Mouse (Mus musculus): ENCODE data around the gene AW011738. TPM values are rescaled to one million over a fixed set of nuclear protein-coding genes. Genes with fewer than 3 reads are reported as not detected.

AW011738 gene
- polyA plus RNA-seq, 1 experiment from 2014 or later: 4.4 TPM

DNA sequence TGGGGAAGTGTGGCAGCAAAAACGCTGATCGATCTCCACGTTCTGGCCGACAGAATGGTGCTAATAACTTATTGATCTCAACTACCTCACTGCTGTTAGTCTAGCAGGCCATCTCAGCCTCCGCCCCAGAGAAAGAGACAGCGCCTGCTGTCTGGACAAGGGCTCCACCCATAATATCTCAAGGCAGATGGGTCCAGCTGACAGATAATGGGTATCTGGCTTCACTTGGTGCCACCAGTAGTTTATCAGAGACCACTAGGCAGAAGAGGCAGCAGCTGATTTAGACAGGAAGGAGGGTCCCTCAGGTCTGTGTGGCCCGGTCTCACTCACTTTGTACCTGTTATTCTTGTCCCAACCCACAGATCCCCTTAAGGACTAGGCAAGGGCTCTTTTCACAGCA is 49.9 kb downstream of the AW011738 start:
- H3K36me3 ChIP-seq: peaks cover 15% of the 10 kb centered on the region
- no peak overlapping the region for H3K4me3 ChIP-seq
- peaks cover 39% of the 10 kb centered on the region for H3K27me3 ChIP-seq
- peaks cover 13% of the 10 kb centered on the region for H3K4me1 ChIP-seq
- no peak overlapping the region for H3K27ac ChIP-seq
- H3K9ac ChIP-seq: no peak overlapping the region
- no peaks in the 10 kb centered on the region for H3K9me3 ChIP-seq
- 39% methylated on average over 7 of the region's 7 CpGs for WGBS
- no peak overlapping the region for H3K4me2 ChIP-seq
- ATAC-seq (ENCODE audit: insufficient number of reproducible peaks, low FRiP score, low TSS enrichment, low read depth): no peak

DNA sequence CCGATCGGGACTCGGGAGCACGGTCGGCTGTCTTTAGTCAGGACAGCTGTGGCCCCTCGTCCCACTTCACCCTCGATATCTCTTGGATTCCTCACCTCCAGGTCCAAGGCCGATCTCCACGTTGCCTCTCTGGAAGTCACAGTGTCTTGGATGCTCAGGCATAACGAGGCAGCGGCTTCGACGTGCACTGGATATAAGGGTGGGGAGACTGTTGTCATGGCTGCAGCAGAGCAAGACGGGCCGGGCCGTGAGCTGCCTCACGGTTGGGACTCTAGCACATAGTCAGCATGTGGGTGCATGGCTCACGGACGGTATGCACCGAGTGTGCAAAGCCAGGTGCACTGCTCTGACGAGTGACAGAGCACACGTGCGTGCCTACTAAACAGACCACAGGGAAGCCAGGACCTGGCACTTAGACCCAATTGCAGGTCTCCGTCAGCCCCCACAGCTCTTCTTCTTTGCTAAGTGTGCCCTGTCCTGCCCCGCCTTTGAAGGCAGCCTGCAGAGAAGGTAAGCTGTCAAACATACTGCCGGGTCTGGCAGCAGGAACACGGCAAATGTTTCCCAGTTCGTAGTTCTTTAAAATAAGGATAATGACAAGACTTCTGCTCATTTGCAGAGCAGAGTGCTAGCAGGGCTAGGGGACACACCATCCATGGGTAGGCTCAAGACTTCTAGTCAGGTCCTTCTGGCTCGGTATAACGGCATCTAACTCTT is 51.4 kb downstream of the AW011738 start:
- H3K4me3 ChIP-seq: no peak overlapping the region
- no peak overlapping the region for H3K9ac ChIP-seq
- H3K36me3 ChIP-seq: 0 out of 2 replicates have a peak, but pooled peaks cover under 1% of the 10 kb centered on the region
- ATAC-seq (ENCODE audit: insufficient number of reproducible peaks, low FRiP score, low TSS enrichment, low read depth): no peak
- peaks cover 39% of the 10 kb centered on the region for H3K27me3 ChIP-seq
- no peak overlapping the region for H3K27ac ChIP-seq
- H3K4me2 ChIP-seq: peak overlapping the region; percentile 31; the same call in 1 of the 2 replicates
- H3K4me1 ChIP-seq: peaks cover 13% of the 10 kb centered on the region
- H3K9me3 ChIP-seq: no peaks in the 10 kb centered on the region
- WGBS: 3% methylated on average over 30 of the region's 30 CpGs

Small RNA genes within 50 kb of the gene (microRNA-seq; reads per million reads assigned to microRNA genes)
- gene Mir7658: 1.6 reads per million

Other genes with a start within 250 kb of the AW011738 start
- 48.3 and 50.3 TPM in 2 replicates for gene C1qtnf12, start 241.0 kb upstream of the AW011738 start, polyA plus RNA-seq (2015; fragmentation: Nextera tagmentation; extraction: Ambion mirVana)
- 16.1 and 16.4 TPM in 2 replicates for gene B3galt6, start 210.7 kb upstream of the AW011738 start, polyA plus RNA-seq (2015; fragmentation: Nextera tagmentation; extraction: Ambion mirVana)
- 175 and 176 TPM in 2 replicates for gene Sdf4, start 210.4 kb upstream of the AW011738 start, polyA plus RNA-seq (2015; fragmentation: Nextera tagmentation; extraction: Ambion mirVana)
- 0.55 and 0.99 TPM in 2 replicates for gene Tnfrsf4, start 189.5 kb upstream of the AW011738 start, polyA plus RNA-seq (2015; fragmentation: Nextera tagmentation; extraction: Ambion mirVana)
- 3.6 and 5.4 TPM in 2 replicates for gene Tnfrsf18, start 177.1 kb upstream of the AW011738 start, polyA plus RNA-seq (2015; fragmentation: Nextera tagmentation; extraction: Ambion mirVana)
- 2.5 and 3.1 TPM in 2 replicates for gene Ttll10, start 143.9 kb upstream of the AW011738 start, polyA plus RNA-seq (2015; fragmentation: Nextera tagmentation; extraction: Ambion mirVana)
- gene 9430015G10Rik, start 93.3 kb upstream of the AW011738 start, polyA plus RNA-seq (2015; fragmentation: Nextera tagmentation; extraction: Ambion mirVana): 29.9 and 31.8 TPM in 2 replicates
- 1.0 and 1.2 TPM in 2 replicates for gene Rnf223, start 72.8 kb upstream of the AW011738 start, polyA plus RNA-seq (2015; fragmentation: Nextera tagmentation; extraction: Ambion mirVana)
- 53.8 and 67.1 TPM in 2 replicates for gene Agrn, start 5.8 kb upstream of the AW011738 start, polyA plus RNA-seq (2015; fragmentation: Nextera tagmentation; extraction: Ambion mirVana)
- gene Isg15, start 2.5 kb upstream of the AW011738 start, polyA plus RNA-seq (2015; fragmentation: Nextera tagmentation; extraction: Ambion mirVana): 3.4 and 3.6 TPM in 2 replicates
- gene Perm1, start 12.6 kb downstream of the AW011738 start, polyA plus RNA-seq (2015; fragmentation: Nextera tagmentation; extraction: Ambion mirVana): 4.7 and 6.7 TPM in 2 replicates
- 44.6 and 45.5 TPM in 2 replicates for gene Plekhn1, start 31.6 kb downstream of the AW011738 start, polyA plus RNA-seq (2015; fragmentation: Nextera tagmentation; extraction: Ambion mirVana)
- gene Noc2l, start 32.7 kb downstream of the AW011738 start, polyA plus RNA-seq (2015; fragmentation: Nextera tagmentation; extraction: Ambion mirVana): 58.0 and 68.4 TPM in 2 replicates
- gene Samd11, start 52.4 kb downstream of the AW011738 start, polyA plus RNA-seq (2015; fragmentation: Nextera tagmentation; extraction: Ambion mirVana): 0.52 and 0.83 TPM in 2 replicates
- gene Vmn2r-ps159, start 127.8 kb downstream of the AW011738 start, polyA plus RNA-seq (2015; fragmentation: Nextera tagmentation; extraction: Ambion mirVana): not detected in 2 replicates